Mouse (Mus musculus) splenic B cell, adult 2 months (primary cell): ENCODE measurements around the gene Siae.

Source experiments
- DNase-seq: peaks from one replicate; pipeline ENCODE4 v3.0.0-alpha.2; 2011; ENCODE audit warnings: low read depth, low spot score
- H3K27me3 ChIP-seq: 2 replicates; pipeline ENCODE4 v1.6.1; 2012; ENCODE audit warnings: mild to moderate bottlenecking, low read length, moderate library complexity, mixed read lengths; ENCODE audit not compliant: control insufficient read depth, poor library complexity, insufficient read depth, severe bottlenecking
- H3K36me3 ChIP-seq: 2 replicates; pipeline ENCODE4 v1.6.1; 2012; ENCODE audit warnings: mild to moderate bottlenecking, low read length, moderate library complexity, mixed read lengths; ENCODE audit not compliant: control insufficient read depth, poor library complexity, insufficient read depth, severe bottlenecking

The Siae gene

GRCm38 (mm10) chr9:37576436-37576930, 21.0 kb downstream of the Siae start:
- H3K27me3 ChIP-seq: no peaks in the 10 kb centered on the region
- peak; percentile 70 for DNase-seq
- H3K36me3 ChIP-seq: no peaks in the 10 kb centered on the region

GRCm38 (mm10) chr9:37583594-37583993, 28.1 kb downstream of the Siae start:
- no peaks in the 10 kb centered on the region for H3K36me3 ChIP-seq
- DNase-seq: peak; percentile 58
- H3K27me3 ChIP-seq: no peaks in the 10 kb centered on the region

- no peak for DNase-seq
- no peaks in the 10 kb centered on the region for H3K36me3 ChIP-seq
- no peaks in the 10 kb centered on the region for H3K27me3 ChIP-seq
These were observed 31.2 kb downstream of the Siae start for GRCm38 (mm10) chr9:37586718-37587117.

GRCm38 (mm10) chr9:37590381-37590780, 34.9 kb downstream of the Siae start:
- Histone ChIP-seq H3K27me3 (no peaks in the 10 kb centered on the region), H3K36me3 (no peaks in the 10 kb centered on the region)
- DNase-seq: no peak

- no peak for DNase-seq
- Histone ChIP-seq H3K36me3 (no peaks in the 10 kb centered on the region), H3K27me3 (no peaks in the 10 kb centered on the region)
These were observed 36.5 kb downstream of the Siae start for GRCm38 (mm10) chr9:37592025-37592424.

- Histone ChIP-seq H3K27me3 (no peaks in the 10 kb centered on the region), H3K36me3 (no peaks in the 10 kb centered on the region)
- DNase-seq: no peak
These were observed 37.1 kb downstream of the Siae start for GRCm38 (mm10) chr9:37592633-37593032.

GRCm38 (mm10) chr9:37593690-37594089, 38.2 kb downstream of the Siae start:
- DNase-seq: no peak
- no peaks in the 10 kb centered on the region for H3K36me3 ChIP-seq
- no peaks in the 10 kb centered on the region for H3K27me3 ChIP-seq

GRCm38 (mm10) chr9:37595570-37595969, 40.1 kb downstream of the Siae start:
- DNase-seq: peak; percentile 52
- H3K36me3 ChIP-seq: no peaks in the 10 kb centered on the region
- no peaks in the 10 kb centered on the region for H3K27me3 ChIP-seq

- Histone ChIP-seq H3K36me3 (no peaks in the 10 kb centered on the region), H3K27me3 (no peaks in the 10 kb centered on the region)
- DNase-seq: no peak
These were observed 43.1 kb downstream of the Siae start for GRCm38 (mm10) chr9:37598637-37599036.

GRCm38 (mm10) chr9:37600538-37601205, 45.2 kb downstream of the Siae start:
- DNase-seq: no peak
- Histone ChIP-seq H3K36me3 (no peaks in the 10 kb centered on the region), H3K27me3 (no peaks in the 10 kb centered on the region)

- no peak for DNase-seq
- no peaks in the 10 kb centered on the region for H3K36me3 ChIP-seq
- H3K27me3 ChIP-seq: no peaks in the 10 kb centered on the region
These were observed 49.6 kb downstream of the Siae start for GRCm38 (mm10) chr9:37605089-37605488.

GRCm38 (mm10) chr9:37609558-37609957, 54.1 kb downstream of the Siae start:
- no peak for DNase-seq
- no peaks in the 10 kb centered on the region for H3K36me3 ChIP-seq
- no peaks in the 10 kb centered on the region for H3K27me3 ChIP-seq

GRCm38 (mm10) chr9:37613182-37613910, 57.8 kb downstream of the Siae start, which contains the start of gene Spa17:
Spa17 (minus strand) TSS chr9:37613722.
- Histone ChIP-seq H3K36me3 (no peaks in the 10 kb centered on the region), H3K27me3 (no peaks in the 10 kb centered on the region)
- DNase-seq: peak; percentile 91

- no peaks in the 10 kb centered on the region for H3K27me3 ChIP-seq
- DNase-seq: no peak
- H3K36me3 ChIP-seq: no peaks in the 10 kb centered on the region
These were observed 58.4 kb downstream of the Siae start for GRCm38 (mm10) chr9:37613911-37614280.

- no peaks in the 10 kb centered on the region for H3K27me3 ChIP-seq
- no peak for DNase-seq
- no peaks in the 10 kb centered on the region for H3K36me3 ChIP-seq
These were observed 58.8 kb downstream of the Siae start for GRCm38 (mm10) chr9:37614316-37614715.
